Mouse (Mus musculus): ENCODE results near the gene Prom1.

GRCm38 (mm10) chr5:44096106-44096505, 5.7 kb downstream of the Prom1 start:
- TF ChIP-seq CTCF (IDR thresholded peaks at IDR 0.05; ENCODE audit: low read depth) (no peak), EP300 (optimal IDR thresholded peaks at IDR 0.05) (no peak)

Data from stomach, postnatal 0 days (tissue).